Comparison of ENCODE assay signal across 8 mouse cellular contexts in the genomic region with DNA sequence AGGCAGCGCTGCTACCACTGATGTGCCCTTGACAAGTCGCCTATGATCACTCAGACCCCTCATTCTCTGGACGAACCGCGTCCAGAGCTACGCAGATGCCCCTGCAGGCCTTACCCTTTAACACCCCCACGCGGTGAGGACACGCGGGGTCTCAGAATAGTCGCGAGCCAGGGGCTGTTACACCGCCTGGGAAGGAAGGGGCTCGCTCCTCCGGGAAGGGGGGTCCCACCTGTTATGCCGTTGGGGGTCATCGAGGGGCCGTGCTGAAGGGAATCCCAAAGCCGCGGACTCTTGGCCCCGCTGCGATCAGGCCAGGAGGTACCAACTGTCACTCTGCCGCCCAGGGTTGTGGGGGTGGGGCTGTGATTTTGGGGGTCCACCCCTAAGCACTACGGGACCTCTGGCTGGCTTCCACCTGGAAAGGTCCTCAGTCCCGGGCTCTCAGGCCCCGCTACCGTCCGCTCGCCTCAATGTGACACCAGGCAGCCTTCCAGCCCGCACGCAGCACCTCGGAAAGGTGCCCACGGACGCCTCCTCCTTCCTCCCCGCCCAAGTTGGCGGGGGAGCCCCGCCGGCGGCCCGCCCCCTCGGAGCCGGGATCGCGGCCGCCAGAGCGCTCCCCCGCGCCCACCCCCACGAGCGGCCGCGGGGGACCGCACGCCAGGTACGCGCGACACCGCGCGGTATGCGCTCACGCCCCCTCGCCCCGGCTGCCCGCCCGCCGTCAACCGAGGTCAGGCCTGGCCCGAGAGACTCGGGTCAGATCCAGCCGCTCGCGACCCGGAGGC. TPM values are rescaled to one million over a fixed set of nuclear protein-coding genes. Genes with fewer than 3 reads are reported as not detected.
DNase-seq lines count a peak whose midpoint lies in the region; TF ChIP-seq lines count a peak whose summit lies in the region.

No protein-coding gene starts in this region.

- peak overlapping the region; percentile 87 for H3K4me3 ChIP-seq in embryonic facial prominence, embryonic 10.5 days
- peak overlapping the region; percentile 87 for H3K4me3 ChIP-seq in heart, embryonic 10.5 days
- peak overlapping the region; percentile 98 for H3K4me3 ChIP-seq in liver, adult 2 months (ENCODE audit: insufficient read depth, low read depth, low read length)
- peak overlapping the region; percentile 83 for H3K4me3 ChIP-seq in testis, adult 2 months (ENCODE audit: control insufficient read depth, low read depth, low read length)

- no peak for TF ChIP-seq POLR2A in liver, adult 2 months (IDR thresholded peaks at IDR 0.05; ENCODE audit: extremely low read depth, insufficient read depth, low read length)
- peak; percentile 44 for TF ChIP-seq POLR2A in testis, adult 2 months (IDR thresholded peaks at IDR 0.05; ENCODE audit: control insufficient read depth, low read depth, low read length)

- peaks cover 29% of the 10 kb centered on the region for H3K4me1 ChIP-seq in embryonic facial prominence, embryonic 10.5 days
- H3K4me1 ChIP-seq in heart, embryonic 10.5 days = peaks cover 23% of the 10 kb centered on the region
- H3K4me1 ChIP-seq in liver, adult 2 months (ENCODE audit: control insufficient read depth, insufficient read depth, low read length) = peaks cover 9% of the 10 kb centered on the region
- H3K4me1 ChIP-seq in testis, adult 2 months (ENCODE audit: control insufficient read depth, insufficient read depth, low read length) = peaks cover 15% of the 10 kb centered on the region

- WGBS in embryonic facial prominence, embryonic 10.5 days = under 1% methylated on average over 74 of the region's 74 CpGs
- under 1% methylated on average over 72 of the region's 74 CpGs for WGBS in heart, embryonic 10.5 days
- 1% methylated on average over 71 of the region's 74 CpGs for WGBS in liver, adult 2 months

- peaks cover 9% of the 10 kb centered on the region for H3K36me3 ChIP-seq in embryonic facial prominence, embryonic 10.5 days (replicated peaks)
- peaks cover 10% of the 10 kb centered on the region; the same call in 1 of the 2 replicates for H3K36me3 ChIP-seq in heart, embryonic 10.5 days
- H3K36me3 ChIP-seq in liver, adult 2 months (ENCODE audit: control insufficient read depth, insufficient read depth, low read length) = no peaks in the 10 kb centered on the region
- H3K36me3 ChIP-seq in testis, adult 2 months (ENCODE audit: control insufficient read depth, insufficient read depth, low read length) = no peaks in the 10 kb centered on the region; the same call in 1 of the 2 replicates

- peak; percentile 70 for DNase-seq in CD4-positive helper T cell, adult 2 months (ENCODE audit: low read depth, low spot score)
- peak; percentile 76 to 89 for DNase-seq in adrenal gland, adult (ENCODE audit: inconsistent age in 2 of 2, low spot score in 1 of 2)
- peak; percentile 58 for DNase-seq in embryonic facial prominence, embryonic 10.5 days (ENCODE audit: low spot score)
- peak; percentile 77 for DNase-seq in heart, embryonic 10.5 days (ENCODE audit: low spot score)
- DNase-seq in kidney, adult 8-10 months = peak; percentile 52 to 61
- DNase-seq in liver, adult 2 months (ENCODE audit: extremely low read depth, low read depth, low spot score) = peak; percentile 56
- DNase-seq in naive thymus-derived CD4-positive, alpha-beta T cell, adult 2 months (ENCODE audit: low read depth) = peak; percentile 72

- TF ChIP-seq CTCF in liver, adult 2 months (IDR thresholded peaks at IDR 0.05; ENCODE audit: low read depth, low read length) = peak; percentile 28; the same call in 1 of the 2 replicates
- TF ChIP-seq CTCF in testis, adult 2 months (IDR thresholded peaks at IDR 0.05; ENCODE audit: control insufficient read depth, insufficient read depth, insufficient replicate concordance, low read depth, low read length) = no peak

- H3K9ac ChIP-seq in liver, adult 2 months (ENCODE audit: low read depth, low read length) = peak overlapping the region; percentile 95

- H3K27ac ChIP-seq in embryonic facial prominence, embryonic 10.5 days (replicated peaks) = peak overlapping the region; percentile 96
- peak overlapping the region; percentile 98 for H3K27ac ChIP-seq in heart, embryonic 10.5 days
- H3K27ac ChIP-seq in liver, adult 2 months (replicated peaks; ENCODE audit: insufficient read depth, low read depth, low read length) = peak overlapping the region; percentile 75
- H3K27ac ChIP-seq in testis, adult 2 months (ENCODE audit: control insufficient read depth, insufficient read depth, low read depth, low read length) = peak overlapping the region; percentile 91

- H3K27me3 ChIP-seq in embryonic facial prominence, embryonic 10.5 days (replicated peaks; ENCODE audit: low read depth, poor library complexity, severe bottlenecking) = peaks cover 14% of the 10 kb centered on the region; the same call in 1 of the 2 replicates
- H3K27me3 ChIP-seq in heart, embryonic 10.5 days (ENCODE audit: insufficient read depth, poor library complexity, severe bottlenecking) = no peaks in the 10 kb centered on the region
- H3K27me3 ChIP-seq in liver, adult 2 months (ENCODE audit: control insufficient read depth, insufficient read depth, low read length) = no peaks in the 10 kb centered on the region
- no peaks in the 10 kb centered on the region for H3K27me3 ChIP-seq in testis, adult 2 months (ENCODE audit: control insufficient read depth, insufficient read depth, low read length)

- peaks cover 18% of the 10 kb centered on the region; the same call in 1 of the 2 replicates for H3K79me2 ChIP-seq in liver, adult 2 months (ENCODE audit: control insufficient read depth, insufficient read depth, low read length)

- H3K9me3 ChIP-seq in embryonic facial prominence, embryonic 10.5 days = peaks cover 4% of the 10 kb centered on the region
- H3K9me3 ChIP-seq in heart, embryonic 10.5 days = no peaks in the 10 kb centered on the region

RNA-seq across cellular contexts. Expression of gene Sgms1, which starts 1.9 kb away (rescaled TPM):
- polyA plus RNA-seq in embryonic facial prominence, embryonic 10.5 days (2016; fragmentation: Nextera tagmentation; extraction: Ambion mirVana) = 15.2 and 16.6 TPM in 2 replicates
- polyA plus RNA-seq in heart, embryonic 10.5 days (2016; fragmentation: Nextera tagmentation; extraction: Ambion mirVana) = 41.5 and 45.9 TPM in 2 replicates
- 26.7 and 34.8 TPM in 2 replicates for total RNA-seq in liver, adult 2 months (2014; rRNA removed)
- 6.4 and 6.5 TPM in 2 replicates for polyA plus RNA-seq in liver, adult 2 months (2012; rRNA removed)
- 239 and 243 TPM in 2 replicates for polyA plus RNA-seq in testis, adult 2 months (2012; rRNA removed)

Comparison
In these comparisons a context has a peak if more than half of its experiments do, and no peak if none do; other contexts are left out.
1. Peak in every context shown above with its lines: DNase-seq, H3K4me3 ChIP-seq and H3K27ac ChIP-seq.